Mouse (Mus musculus) hindbrain, postnatal 0 days (tissue): ENCODE measurements at regions not wholly inside any gene's neighbourhood (a gene's known extent, or its start where the extent isn't known, plus 50 kb on each side); places are given as distances from the start of the nearest gene placed in this dataset.

ENCODE experiments used
- ATAC-seq: fragments of 200-750 bp; cut with Nextera tagmentation; 2 replicates; pipeline ENCODE4 v1.8.0; 2017; ENCODE audit warnings: mild to moderate bottlenecking, moderate TSS enrichment, moderate library complexity
- DNase-seq: peaks from one replicate; pipeline ENCODE4 v3.0.0-alpha.2; 2015; ENCODE audit warnings: low spot score
- H3K27ac ChIP-seq: fragments of 300-500 bp; sonication (generic); 2 replicates; pipeline ENCODE4 v1.5.1; 2014; ENCODE audit warnings: mild to moderate bottlenecking
- H3K27me3 ChIP-seq: fragments of 300-500 bp; sonication (generic); 2 replicates; pipeline ENCODE4 v1.6.1; 2014; ENCODE audit warnings: low read length, mixed read lengths; ENCODE audit not compliant: insufficient read depth
- H3K36me3 ChIP-seq: fragments of 300-500 bp; sonication (generic); 2 replicates; pipeline ENCODE4 v1.6.1; 2014; ENCODE audit warnings: low read length, mixed read lengths; ENCODE audit not compliant: insufficient read depth
- H3K4me1 ChIP-seq: fragments of 300-500 bp; sonication (generic); 2 replicates; pipeline ENCODE4 v1.6.1; 2014; ENCODE audit warnings: antibody characterized with exemption, low read length, mixed read lengths; ENCODE audit not compliant: insufficient read depth
- H3K4me2 ChIP-seq: fragments of 300-500 bp; sonication (generic); 2 replicates; pipeline ENCODE4 v1.6.1; 2014; ENCODE audit warnings: low read depth, mild to moderate bottlenecking, low read length, moderate library complexity, mixed read lengths
- H3K4me3 ChIP-seq: fragments of 300-500 bp; sonication (generic); 2 replicates; pipeline ENCODE4 v1.5.1; 2014; ENCODE audit warnings: low read length
- H3K9ac ChIP-seq: fragments of 300-500 bp; sonication (generic); replicated peaks from 2 replicates; pipeline ENCODE4 v1.6.1; 2014; ENCODE audit warnings: mild to moderate bottlenecking, low read length, moderate library complexity, mixed read lengths
- H3K9me3 ChIP-seq: fragments of 300-500 bp; sonication (generic); 2 replicates; pipeline ENCODE4 v1.6.1; 2016; ENCODE audit warnings: low read length, mixed read lengths
- CTCF ChIP-seq: IDR thresholded peaks from 2 replicates; pipeline ENCODE4 v1.5.1; 2016; ENCODE audit warnings: antibody characterized with exemption, control low read depth, low read depth
- WGBS: fragments of 180-500 bp; shearing (Covaris S2); extraction: QIAGEN DNeasy Blood & Tissue Kit; methylation state at CpG from one replicate; pipeline ENCODE4 v1.1.7; 2014; 5-methylcytosine and 5-hydroxymethylcytosine counted together

GRCm38 (mm10) chr12:99039497-99040322 lies 119.3 kb downstream of the Ttc8 start:
- DNase-seq (peak; percentile 53), ATAC-seq (peak; percentile 53)
- no peak for TF ChIP-seq CTCF
- no peaks in the 10 kb centered on the region for H3K27me3 ChIP-seq
- no peak overlapping the region for H3K4me2 ChIP-seq
- WGBS = 27% methylated on average over 9 of the region's 9 CpGs
- no peak overlapping the region for H3K27ac ChIP-seq
- H3K36me3 ChIP-seq = no peaks in the 10 kb centered on the region
- no peak overlapping the region for H3K4me3 ChIP-seq
- H3K4me1 ChIP-seq = no peaks in the 10 kb centered on the region
- no peak overlapping the region for H3K9ac ChIP-seq
- no peaks in the 10 kb centered on the region for H3K9me3 ChIP-seq

GRCm38 (mm10) chr12:99041606-99042005 lies 121.2 kb downstream of the Ttc8 start:
- Histone ChIP-seq H3K9ac (no peak overlapping the region), H3K27me3 (no peaks in the 10 kb centered on the region), H3K4me1 (no peaks in the 10 kb centered on the region), H3K9me3 (no peaks in the 10 kb centered on the region), H3K4me2 (no peak overlapping the region), H3K4me3 (no peak overlapping the region), H3K27ac (no peak overlapping the region), H3K36me3 (no peaks in the 10 kb centered on the region)
- WGBS = 62% methylated on average over 4 of the region's 4 CpGs
- no peak for ATAC-seq
- no peak for DNase-seq
- TF ChIP-seq CTCF = no peak

- TF ChIP-seq CTCF = no peak
- H3K36me3 ChIP-seq = no peaks in the 10 kb centered on the region
- H3K9ac ChIP-seq = no peak overlapping the region
- H3K4me1 ChIP-seq = no peaks in the 10 kb centered on the region
- no peak overlapping the region for H3K4me2 ChIP-seq
- H3K9me3 ChIP-seq = no peaks in the 10 kb centered on the region
- DNase-seq = no peak
- ATAC-seq = no peak
- no peak overlapping the region for H3K4me3 ChIP-seq
- H3K27ac ChIP-seq = no peak overlapping the region
- 63% methylated on average over 16 of the region's 16 CpGs for WGBS
- no peaks in the 10 kb centered on the region for H3K27me3 ChIP-seq
These were observed 122.8 kb downstream of the Ttc8 start for GRCm38 (mm10) chr12:99042918-99043862.

GRCm38 (mm10) chr12:99044477-99044876 lies 124.1 kb downstream of the Ttc8 start:
- Histone ChIP-seq H3K9me3 (no peaks in the 10 kb centered on the region), H3K9ac (no peak overlapping the region), H3K27me3 (no peaks in the 10 kb centered on the region), H3K4me3 (no peak overlapping the region), H3K36me3 (no peaks in the 10 kb centered on the region), H3K4me1 (no peaks in the 10 kb centered on the region), H3K27ac (no peak overlapping the region), H3K4me2 (no peak overlapping the region)
- no peak for ATAC-seq
- TF ChIP-seq CTCF = no peak
- 67% methylated on average over 5 of the region's 5 CpGs for WGBS
- no peak for DNase-seq

GRCm38 (mm10) chr12:99050426-99050825 lies 130.1 kb downstream of the Ttc8 start:
- no peaks in the 10 kb centered on the region for H3K9me3 ChIP-seq
- TF ChIP-seq CTCF = no peak
- 75% methylated on average over 2 of the region's 2 CpGs for WGBS
- H3K4me3 ChIP-seq = no peak overlapping the region
- no peak overlapping the region for H3K4me2 ChIP-seq
- H3K9ac ChIP-seq = no peak overlapping the region
- no peaks in the 10 kb centered on the region for H3K4me1 ChIP-seq
- H3K36me3 ChIP-seq = no peaks in the 10 kb centered on the region
- ATAC-seq (no peak), DNase-seq (no peak)
- H3K27me3 ChIP-seq = no peaks in the 10 kb centered on the region
- H3K27ac ChIP-seq = no peak overlapping the region

- Histone ChIP-seq H3K4me3 (no peak overlapping the region), H3K36me3 (no peaks in the 10 kb centered on the region), H3K27ac (no peak overlapping the region), H3K9ac (no peak overlapping the region), H3K27me3 (no peaks in the 10 kb centered on the region), H3K9me3 (no peaks in the 10 kb centered on the region), H3K4me2 (no peak overlapping the region), H3K4me1 (no peaks in the 10 kb centered on the region)
- DNase-seq (peak; percentile 65), ATAC-seq (peak; percentile 74; the same call in 1 of the 2 replicates)
- no peak for TF ChIP-seq CTCF
- 72% methylated on average over 7 of the region's 7 CpGs for WGBS
These were observed 132.2 kb downstream of the Ttc8 start for GRCm38 (mm10) chr12:99052599-99052998.
